Mouse (Mus musculus): ENCODE results near the gene Nfam1. TPM values are rescaled to one million over a fixed set of nuclear protein-coding genes. Genes with fewer than 3 reads are reported as not detected.

The Nfam1 gene
- total RNA-seq, 4 experiments from 2014 or later, result 2.5 to 4.6 (median 3.8) TPM

DNA sequence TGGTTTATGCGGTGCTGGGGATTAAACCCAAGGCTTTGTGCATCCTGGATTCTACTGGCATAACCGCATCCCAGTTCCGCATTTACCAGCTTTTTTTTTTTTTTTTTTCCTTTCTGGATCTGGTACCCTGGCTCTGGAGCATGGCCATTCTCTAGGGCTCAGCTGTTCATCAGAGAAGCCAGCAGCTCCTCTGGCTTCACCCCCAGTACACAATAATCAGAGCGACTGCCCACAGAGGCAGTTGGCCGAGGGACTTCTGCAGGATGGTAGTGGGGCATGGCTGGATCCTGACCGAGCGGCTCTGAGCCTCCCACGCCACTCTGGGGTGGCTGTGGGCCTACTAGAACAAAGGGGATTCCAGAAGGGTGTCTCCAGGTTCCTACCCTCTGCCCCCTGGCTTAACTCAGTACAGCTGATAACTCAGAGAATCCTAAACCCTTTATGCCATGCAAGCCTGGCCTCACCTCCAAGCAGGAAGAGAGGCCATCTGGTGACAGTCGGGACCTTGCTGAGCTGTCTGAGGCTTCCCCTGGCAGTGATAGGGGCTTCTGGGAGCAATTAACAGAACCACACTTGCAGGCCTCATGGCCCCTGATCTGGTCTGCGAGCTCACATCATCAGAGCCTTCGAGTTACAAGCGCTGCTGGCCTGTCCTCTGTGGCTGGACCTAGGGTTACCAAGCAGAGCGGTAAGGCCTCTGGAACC lies 40.9 kb downstream of the Nfam1 start:
- DNase-seq, result no peak

DNA sequence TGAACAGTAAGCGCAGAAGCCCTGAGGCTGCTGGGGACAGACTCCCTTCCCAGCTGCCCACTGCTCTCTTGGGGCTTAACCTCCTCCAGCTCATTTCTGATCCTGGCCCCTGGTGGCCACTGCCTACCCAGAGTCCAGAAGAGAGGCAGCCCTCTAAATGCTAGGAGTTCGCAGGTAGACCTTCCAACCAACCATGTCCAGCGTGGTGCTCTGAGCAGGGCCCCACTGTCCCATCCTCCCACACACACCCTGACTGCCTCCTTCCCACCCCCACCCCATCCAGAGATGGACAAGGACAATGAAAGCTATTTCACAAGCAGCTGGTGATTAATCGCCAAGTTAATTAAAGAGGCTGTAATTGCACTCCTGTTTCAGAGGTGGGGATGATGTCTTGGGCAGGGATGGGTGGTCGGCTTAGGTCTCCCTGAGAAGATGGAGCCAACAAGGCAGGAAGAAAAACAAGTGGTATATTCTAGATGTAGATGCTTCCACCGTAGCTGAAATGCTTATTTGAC lies 43.9 kb downstream of the Nfam1 start:
- no peak for DNase-seq

DNA sequence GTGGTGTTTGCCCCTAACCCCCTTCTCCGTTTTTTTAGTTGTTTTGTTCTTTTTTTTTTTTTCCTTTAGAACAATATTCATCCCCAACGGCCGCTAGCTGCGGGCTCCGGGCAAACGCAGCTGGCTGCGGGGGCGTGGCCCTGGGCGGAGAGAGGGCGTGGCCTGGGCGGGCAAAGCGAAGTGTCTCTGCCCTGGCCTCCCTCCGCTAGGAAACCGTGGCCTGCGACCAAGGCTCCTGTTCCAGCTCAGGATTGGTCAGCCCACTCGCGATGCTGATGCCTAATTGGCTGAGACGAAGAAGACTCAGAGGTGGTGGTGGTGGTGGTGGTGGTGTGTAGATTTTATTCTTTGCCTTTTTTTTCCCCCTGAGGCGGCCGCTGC lies 45.4 kb downstream of the Nfam1 start, which contains the start of gene Tcf20:
Gene Tcf20, minus strand, starts transcription at position 141 of the 381 bp plus-strand sequence.
- peak; percentile 92 for DNase-seq

DNA sequence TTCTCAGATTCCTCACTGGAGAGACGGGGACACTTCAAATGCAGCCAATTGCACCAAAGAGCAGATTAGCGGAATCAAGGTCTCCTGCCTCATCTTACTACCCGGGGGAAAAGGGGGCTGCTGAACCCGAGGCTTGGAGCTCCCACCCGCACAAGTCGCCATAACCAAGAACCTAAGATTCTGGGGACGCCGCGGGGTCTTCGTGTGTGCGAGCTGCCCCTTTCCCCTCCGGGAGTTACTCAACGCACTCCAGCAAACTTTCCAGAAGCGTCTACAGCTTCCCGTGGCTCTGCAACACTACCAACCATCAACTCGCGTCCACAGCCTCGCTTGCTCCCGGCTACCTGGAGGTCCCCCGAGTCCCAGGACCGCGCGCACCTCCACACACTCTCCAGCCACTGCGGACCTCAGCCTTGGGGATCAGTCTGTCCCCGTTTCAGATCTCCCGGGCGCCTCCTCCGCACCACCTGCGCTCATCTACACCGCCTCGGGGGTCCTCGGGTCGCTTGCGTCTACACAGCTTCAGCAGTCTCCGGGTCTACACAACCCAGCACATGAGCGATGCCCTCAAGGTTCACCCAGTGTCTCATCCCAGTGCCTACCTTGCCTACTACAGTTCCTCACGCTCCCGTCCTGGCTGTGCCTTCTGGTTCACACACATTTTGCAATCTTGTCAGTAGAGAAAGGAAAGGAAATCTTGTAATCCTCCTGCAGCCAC lies 45.9 kb downstream of the Nfam1 start:
- DNase-seq, result no peak

DNA sequence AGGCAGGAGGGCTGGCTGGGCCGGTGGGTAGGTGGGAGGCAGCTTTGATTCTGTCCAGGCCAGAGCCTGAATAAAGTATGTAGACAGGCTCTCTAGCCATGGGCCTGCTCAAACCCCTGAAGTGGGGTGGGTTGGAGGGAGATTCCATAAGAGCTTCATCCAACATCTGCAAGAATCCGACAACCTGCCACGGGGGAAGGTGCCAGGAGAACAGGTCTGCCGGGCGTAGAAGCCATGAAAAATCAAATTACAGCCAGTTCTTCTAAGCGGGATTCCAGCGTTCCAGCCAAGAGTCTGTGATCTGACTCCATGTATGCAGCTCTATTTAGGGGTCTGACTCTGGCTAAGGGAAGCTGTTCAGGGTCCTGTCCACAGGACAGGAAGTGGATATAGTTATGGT lies 48.5 kb downstream of the Nfam1 start:
- DNase-seq, result no peak

DNA sequence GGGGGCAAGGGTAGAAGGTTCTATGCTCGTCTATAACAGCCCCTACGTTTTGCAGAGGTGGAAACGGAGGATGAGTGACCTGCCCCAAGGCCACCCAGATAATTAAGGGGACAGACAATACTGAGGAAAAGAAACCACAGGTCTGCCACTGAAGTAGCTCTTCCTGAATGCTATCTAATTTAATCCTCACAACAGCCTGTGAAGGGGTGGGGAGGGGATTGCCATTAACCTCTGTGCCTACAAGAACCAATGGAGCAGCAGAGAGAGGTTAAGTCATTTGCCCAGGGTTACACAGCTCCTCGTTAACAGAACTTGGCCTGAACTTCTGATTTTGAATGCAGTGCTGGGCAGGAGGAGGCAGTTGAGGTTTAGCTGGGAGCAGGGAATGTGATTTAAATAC lies 49.0 kb downstream of the Nfam1 start:
- DNase-seq, result no peak

DNA sequence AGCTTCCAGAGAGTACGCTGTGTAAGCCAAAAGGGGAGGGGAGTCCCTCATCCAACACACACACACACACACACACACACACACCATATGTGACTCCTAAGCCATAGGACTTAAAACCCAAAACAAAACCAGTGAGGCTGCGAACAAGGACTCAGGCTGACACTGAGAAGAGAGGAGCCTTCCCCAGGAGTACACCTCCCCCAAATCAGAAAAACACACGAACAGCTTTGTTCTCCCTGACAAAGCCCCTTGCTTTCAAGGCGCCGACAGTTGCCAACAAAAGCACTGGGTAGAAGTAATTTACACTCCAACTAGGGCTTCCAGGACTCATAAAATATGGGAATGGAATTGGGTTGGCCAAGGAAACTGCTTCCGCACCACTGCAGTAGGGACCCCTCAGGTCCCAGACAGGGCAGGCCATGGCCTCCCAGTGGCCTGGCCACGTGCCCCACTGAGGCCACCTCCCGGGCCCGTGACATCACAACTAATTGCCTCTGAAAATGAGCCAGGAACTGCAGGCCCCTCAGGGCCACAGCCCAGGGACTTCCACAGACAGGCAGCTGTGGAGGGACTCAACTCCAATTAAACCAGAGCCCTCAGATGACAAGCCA lies 49.6 kb downstream of the Nfam1 start:
- peak; percentile 63 for DNase-seq

DNA sequence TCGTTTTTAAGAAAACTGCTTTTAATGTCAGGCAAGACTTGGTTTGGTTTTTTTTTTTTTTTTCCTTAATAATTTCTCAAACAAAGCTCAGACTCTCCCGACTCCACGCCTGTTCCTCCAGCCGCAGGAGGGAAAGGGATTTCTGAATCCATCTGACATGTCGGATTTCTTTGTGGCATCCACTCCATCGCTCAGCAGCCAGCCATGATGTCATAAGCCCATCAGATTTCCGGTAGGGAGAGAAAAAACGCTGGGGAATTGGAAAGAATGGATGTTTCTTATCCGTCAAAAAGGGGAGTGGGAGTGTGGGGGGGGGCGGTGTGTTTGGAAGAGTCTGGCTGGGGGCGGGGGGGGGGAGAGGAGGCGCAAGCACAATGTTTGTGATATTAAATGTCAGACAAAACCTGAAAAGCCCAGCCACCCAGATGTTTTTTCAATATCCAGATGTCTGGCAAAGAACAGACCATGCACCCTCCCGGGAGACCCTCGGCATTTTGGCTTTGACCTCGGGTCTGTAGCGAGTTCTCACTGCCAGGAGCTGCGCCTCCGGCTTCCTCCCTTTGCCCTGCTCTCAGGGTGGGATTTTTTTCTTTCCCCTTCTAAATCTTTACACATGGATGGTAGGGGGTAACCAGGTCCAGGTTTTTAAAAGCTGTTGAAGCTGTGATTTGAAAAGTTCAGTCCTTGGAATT lies 50.2 kb downstream of the Nfam1 start:
- no peak for DNase-seq

DNA sequence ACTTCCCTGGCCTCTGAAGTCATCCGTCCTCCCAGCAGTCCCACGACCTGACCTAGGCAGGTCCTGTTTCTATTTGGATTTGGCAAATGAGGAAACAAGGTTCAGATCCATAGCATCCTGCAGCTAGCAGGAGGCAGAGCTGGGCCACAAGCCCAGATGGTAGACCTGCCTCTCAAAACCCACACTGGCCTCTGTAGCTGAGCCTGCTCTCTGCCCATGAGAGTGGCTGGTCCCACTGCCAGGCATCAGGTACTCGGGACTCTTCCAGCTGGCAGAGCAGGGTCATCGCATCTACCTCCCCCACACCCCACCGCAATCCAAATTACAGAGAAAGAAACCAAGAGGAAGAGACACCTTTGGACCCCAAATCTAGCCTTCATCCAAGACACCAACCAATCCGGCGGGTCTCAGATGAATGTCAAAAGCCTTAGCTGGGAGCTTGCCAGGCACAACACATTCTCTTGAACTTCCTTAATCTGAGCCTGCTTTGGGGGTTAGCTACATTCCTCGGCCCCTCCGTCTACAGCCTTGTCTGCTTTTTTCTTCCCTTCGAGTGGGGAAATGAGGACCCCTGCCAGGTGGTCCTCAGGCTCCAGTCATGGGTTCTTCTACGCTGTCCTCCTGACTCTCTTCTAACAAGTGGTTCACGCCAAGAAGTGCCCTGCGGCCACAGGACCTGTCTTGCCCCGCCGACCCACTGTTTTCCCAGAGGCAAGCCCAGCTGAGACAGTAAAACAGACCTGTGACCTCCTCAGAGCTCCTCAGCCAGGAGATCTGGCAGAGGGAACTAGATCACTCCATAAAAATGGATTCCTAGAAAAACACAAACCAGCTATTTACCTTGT lies 51.2 kb downstream of the Nfam1 start:
- DNase-seq, result no peak

DNA sequence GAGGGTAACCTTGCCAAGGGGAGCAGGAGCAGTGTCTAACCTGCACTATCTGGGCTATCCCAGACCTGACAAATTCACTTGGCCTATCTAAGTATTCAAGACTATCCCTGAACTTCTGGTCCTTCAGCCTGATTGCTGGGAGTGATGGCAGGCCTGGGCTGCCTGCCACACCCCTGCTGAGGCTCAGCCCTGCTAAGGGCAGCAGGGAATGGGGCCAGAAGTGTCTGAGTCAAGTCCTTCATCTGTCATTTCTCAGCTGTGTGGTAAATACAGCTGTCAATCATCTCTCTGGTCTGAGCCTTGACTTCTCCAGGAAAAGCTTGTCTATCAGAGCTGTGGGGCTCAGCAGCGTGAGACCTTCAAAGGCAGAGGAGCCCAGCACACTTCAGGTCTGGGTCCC lies 53.6 kb downstream of the Nfam1 start:
- no peak for DNase-seq

DNA sequence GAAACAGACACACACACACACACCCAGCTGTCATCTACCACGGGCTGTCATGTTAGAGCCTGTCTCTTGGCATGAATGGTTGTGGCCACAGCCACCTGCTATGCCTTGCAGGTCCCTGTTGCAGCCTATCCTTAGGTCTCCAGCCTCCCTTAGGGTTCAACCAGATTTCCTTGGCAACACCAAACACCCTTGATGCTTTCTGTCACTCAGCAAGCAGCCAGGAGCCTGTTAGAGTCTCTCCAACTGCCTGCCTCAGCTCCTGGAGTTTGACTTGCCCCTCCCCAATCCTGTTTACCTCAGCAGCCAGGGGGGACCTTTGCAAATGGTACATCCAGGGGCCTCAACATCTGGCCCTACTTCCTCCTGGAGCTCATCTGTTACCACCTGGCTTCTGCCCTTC lies 58.6 kb downstream of the Nfam1 start:
- no peak for DNase-seq

DNA sequence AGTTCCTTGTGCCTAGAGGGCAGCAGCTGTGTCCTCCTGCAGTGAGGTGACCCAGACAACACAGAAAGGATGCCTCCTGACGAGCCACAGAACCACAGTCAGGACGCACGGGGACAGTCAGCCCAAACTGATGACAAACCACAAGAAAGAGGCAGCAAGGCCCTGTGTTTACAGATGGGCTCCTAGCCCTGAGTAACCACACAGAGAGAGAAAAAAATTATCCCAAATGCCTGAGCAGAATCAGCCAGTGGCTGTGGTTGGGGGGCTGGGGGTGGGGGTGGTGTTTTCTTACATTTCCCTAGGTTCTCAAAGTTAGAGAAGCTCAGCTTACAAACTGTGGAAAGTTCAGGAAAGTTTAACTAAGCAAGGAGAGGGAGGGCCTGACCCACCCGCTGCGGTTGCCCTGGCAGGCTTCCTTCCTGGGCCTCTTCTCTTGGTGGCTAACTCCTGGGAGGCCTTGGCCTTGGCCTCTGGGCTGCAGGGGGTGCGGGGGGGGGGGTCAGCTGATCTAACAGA lies 63.8 kb downstream of the Nfam1 start:
- DNase-seq, result no peak

DNA sequence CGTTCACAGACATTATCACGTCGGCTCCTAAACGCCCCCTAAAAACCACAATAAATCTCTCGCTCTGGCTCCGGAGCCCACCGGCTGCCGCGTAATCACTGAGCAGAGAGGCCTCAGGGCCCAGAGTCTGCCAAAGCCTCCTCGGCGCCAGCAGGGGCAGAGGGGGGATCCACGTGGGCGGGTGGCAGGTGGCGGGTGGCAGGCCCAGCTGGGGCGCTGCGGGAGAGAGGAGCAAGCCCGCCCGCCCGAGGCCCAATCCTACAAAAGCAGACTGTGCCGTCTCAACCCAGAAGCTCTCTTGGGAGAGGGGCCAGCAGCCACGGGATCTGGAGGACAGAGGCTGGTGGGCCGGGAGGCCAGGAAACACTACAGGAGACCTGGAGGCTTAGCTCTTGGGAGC lies 64.7 kb downstream of the Nfam1 start:
- DNase-seq, result no peak

DNA sequence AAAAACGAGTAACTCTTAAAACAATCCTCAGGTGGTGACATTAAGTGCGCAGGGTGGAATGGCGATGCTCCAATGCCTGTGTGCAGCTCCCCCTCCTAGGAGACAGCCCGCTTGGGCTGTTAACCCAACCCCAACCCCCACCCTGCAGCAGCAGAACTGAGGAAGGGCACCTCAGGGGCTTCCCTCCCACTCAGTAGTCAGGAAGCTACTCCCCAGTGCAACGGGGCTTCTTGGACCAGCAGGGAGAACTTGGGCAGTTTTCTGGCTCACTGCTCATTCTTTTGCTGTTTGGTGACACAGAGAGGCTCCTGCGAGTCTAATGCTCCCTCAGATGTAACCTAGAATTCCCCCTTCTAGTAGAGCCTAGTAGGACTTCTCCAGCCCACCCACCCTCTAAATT lies 65.2 kb downstream of the Nfam1 start:
- DNase-seq, result no peak

DNA sequence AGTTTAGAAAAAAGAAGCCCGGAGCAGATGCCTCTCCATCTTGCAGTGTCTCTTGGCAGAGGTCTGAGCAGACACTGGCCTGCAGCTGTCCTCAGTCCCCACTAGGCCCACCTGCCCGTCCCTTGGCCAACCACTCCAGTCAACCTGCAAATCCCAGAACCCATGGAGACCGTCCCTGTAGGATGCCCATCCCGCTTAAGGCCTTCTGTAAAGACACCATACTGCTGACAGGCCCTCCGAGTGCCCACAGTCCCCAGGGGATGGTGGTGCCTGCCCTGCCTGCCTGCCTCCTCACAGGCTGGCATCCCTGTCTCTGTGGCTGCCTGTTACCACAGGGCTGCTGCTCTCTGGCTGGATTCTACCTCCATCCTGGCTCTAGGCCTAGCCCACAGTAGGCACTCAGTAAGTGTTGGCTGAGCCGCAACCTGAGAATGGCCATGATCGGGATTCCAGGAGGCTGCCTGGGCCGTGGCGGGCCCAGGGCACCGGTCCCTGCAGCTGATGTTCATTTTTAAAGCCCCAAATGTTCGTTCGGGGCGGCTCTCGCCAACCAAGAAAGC lies 68.8 kb downstream of the Nfam1 start:
- DNase-seq, result no peak

DNA sequence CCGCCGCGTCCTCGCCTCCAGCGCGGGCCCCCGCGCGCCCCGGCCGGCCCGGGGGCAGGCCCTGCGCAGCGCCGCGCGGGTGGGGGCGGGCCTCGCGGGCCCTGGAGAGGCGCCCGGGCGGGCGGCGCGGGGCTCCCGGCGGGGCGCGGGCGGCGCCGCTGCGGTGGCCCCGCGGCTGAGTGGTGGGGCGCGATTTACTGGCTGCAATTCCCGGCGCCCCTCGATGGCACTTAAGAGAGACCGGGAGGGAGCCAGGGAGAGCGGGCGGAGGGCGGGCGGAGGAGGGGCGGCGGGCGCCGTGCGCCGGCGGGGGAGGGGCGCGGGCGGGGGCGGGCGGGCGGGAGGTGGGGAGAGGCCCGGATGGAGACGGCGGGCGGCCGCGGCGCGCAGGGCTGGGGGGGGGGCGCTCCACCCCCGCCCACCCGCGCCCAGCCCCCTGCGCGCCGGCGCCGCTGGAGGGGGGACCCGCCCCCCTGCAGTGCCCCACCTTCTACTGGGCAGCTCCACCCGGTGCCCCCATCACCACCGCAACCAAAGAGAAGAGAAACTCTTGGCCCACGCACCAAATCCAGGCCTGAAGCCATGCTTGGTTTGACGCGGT lies 69.5 kb downstream of the Nfam1 start:
- no peak for DNase-seq

DNA sequence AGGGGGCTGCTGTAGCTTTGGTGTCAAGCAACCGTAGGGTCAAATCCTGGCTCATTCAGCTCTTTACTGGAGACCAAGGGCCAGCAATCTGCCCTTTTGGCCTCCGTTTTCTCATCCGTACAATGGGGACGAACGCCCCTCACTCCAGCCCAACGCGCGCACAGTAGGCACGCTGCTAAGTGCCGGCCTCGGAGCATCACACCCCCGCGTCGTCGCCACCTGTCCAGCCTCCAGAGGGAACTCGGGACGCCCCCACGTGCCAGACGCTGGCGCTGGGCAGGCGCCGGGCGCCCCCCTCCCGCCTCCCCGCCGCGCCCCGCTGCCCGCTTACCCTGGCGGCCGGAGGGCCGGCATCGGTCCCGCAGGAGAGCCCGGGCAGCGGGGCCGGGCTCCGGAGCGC lies 70.0 kb downstream of the Nfam1 start:
- DNase-seq, result no peak

DNA sequence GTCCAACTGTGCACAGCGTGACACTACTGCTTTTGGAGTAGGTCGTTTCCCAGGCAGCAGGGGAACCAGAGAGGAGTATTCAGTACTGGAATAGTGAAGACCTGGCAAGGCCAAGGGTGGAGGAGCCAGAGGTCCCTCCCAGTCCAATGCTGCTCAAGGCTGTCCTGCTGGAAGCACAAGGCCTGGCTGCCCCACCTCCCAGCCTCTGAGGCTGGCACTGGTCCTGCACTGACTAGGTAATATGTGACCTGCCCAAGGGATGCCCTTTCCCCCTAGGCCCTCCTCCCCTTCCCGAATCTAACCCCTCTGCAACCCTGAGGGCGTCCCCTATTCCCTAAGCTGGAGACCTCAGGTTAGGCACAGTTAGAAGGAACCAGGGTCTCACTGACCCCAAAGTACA lies 70.6 kb downstream of the Nfam1 start:
- peak; percentile 67 for DNase-seq

DNA sequence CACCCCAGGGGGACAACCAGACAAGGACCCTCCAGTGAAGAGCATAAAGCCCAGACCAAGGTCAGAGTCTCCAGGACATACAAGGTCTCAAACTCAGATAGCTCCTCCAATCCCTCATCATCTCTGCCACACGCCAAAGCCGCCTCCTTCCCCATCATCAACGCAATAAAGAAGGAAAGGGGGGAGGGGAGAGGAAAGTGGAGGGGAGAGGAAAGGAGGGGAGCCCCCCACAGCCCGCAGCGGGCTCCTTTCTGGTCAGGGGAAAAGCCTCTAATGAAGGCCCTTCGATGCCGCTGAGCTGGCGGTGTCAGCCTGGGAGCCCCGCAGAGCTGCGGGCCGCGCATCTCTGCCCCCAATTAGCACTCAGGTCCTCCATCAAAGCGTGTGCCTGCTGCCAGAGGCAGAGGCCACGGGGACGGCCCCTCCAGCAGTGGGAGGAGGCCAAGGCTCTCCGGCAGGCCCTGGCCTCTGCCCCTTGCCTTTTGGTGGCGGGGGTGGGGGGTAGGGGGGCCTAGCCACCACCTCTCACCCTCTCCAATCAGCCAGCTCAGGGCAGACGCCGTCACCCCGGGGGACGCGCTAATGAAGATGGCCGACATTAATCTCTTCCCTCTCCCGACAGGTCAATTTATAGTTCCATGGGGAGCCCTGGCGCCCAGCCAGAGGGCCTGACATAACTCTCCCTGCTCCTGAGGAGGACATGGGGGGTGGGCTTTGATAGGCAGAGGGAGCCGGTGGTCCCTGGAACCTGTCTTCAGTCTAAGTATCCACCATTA lies 72.1 kb downstream of the Nfam1 start:
- no peak for DNase-seq

DNA sequence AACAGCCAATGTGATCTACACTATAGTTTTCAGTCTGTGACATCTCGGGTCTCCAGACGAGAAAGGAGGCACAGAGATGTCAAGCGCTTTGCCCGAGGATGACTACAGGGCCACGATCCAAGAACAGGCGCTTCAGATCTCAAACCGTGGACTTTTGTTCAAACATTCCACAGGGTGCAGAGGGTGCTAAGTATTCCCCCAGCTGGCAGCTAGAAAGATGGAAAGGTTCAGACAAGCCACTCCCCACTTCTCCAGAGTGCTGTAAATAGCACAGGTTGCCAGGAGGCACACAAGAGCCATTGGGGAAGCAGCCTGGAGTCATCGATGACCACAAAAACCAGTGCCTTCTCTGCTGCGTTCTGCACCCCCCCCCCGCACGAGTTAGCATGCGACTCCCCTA lies 74.0 kb downstream of the Nfam1 start:
- DNase-seq, result no peak
